Mouse (Mus musculus) stomach, embryonic 16.5 days (tissue): ENCODE data around the gene Zmynd12. TPM values are rescaled to one million over a fixed set of nuclear protein-coding genes. Genes with fewer than 3 reads are reported as not detected.
A peak's percentile ranks its signal among the peaks of the same experiment; 100 is the strongest.

Source experiments
- ATAC-seq: fragments of 200-750 bp; cut with Nextera tagmentation; 2 replicates; pipeline ENCODE4 v1.8.0; 2017; ENCODE audit warnings: moderate number of reproducible peaks, moderate TSS enrichment; ENCODE audit not compliant: insufficient read depth, low FRiP score
- H3K27ac ChIP-seq: fragments of 300-500 bp; sonication (generic); 2 replicates; pipeline ENCODE4 v1.5.1; 2014; ENCODE audit warnings: low read length
- H3K27me3 ChIP-seq: fragments of 300-500 bp; sonication (generic); 2 replicates; pipeline ENCODE4 v1.6.1; 2014; ENCODE audit warnings: low read length, control low read depth, mixed read lengths; ENCODE audit not compliant: control insufficient read depth, insufficient read depth
- H3K36me3 ChIP-seq: fragments of 300-500 bp; sonication (generic); 2 replicates; pipeline ENCODE4 v1.6.1; 2014; ENCODE audit warnings: low read length; ENCODE audit not compliant: control insufficient read depth, insufficient read depth
- H3K4me1 ChIP-seq: fragments of 300-500 bp; sonication (generic); 2 replicates; pipeline ENCODE4 v1.6.1; 2014; ENCODE audit warnings: low read length, control low read depth, mixed read lengths; ENCODE audit not compliant: control insufficient read depth, insufficient read depth
- H3K4me2 ChIP-seq: fragments of 300-500 bp; sonication (generic); 2 replicates; pipeline ENCODE4 v1.6.1; 2014; ENCODE audit warnings: low read depth, low read length, mixed read lengths
- H3K4me3 ChIP-seq: fragments of 300-500 bp; sonication (generic); replicated peaks from 2 replicates; pipeline ENCODE4 v1.5.1; 2014; ENCODE audit warnings: mild to moderate bottlenecking, low read length
- H3K9ac ChIP-seq: fragments of 300-500 bp; sonication (generic); 2 replicates; pipeline ENCODE4 v1.6.1; 2014; ENCODE audit warnings: low read length
- H3K9me3 ChIP-seq: fragments of 300-500 bp; sonication (generic); replicated peaks from 2 replicates; pipeline ENCODE4 v1.6.1; 2016; ENCODE audit warnings: low read length, control low read depth; ENCODE audit not compliant: control insufficient read depth
- WGBS: fragments of 180-500 bp; shearing (Covaris S2); extraction: QIAGEN DNeasy Blood & Tissue Kit; methylation state at CpG from one replicate; pipeline ENCODE4 v1.1.7; 2014; 5-methylcytosine and 5-hydroxymethylcytosine counted together
- polyA plus RNA-seq: library from polyadenylated mRNA; unstranded; fragments of >200 nt; fragmentation: Nextera tagmentation; extraction: Ambion mirVana; gene quantifications from 2 replicates; pipeline ENCODE4 v1.2.1, GENCODE M21; 2015

Zmynd12 gene
- polyA plus RNA-seq, 1 experiment from 2014 or later = 0.21 TPM

DNA sequence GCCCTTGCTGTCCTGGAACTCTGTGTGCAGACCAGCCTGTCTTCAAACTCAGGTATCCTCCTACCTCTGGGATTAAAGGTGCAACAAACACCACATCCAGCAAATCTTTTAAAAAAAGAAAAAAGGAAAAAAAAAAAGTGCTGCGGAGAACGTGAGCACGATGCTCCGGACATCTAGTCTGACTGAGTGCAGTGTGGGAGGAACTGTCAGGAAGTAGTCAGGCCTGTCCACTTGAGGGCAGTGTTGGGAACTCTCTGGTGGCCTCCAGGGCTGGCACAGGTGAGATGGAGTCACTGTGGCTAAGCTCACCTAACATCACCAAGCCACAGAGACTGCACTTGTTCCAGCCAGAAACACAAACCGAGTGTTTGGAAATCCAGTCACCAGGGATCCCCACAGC lies 8.1 kb downstream of the Zmynd12 start:
- peak; percentile 53; the same call in 1 of the 2 replicates for ATAC-seq
- H3K4me2 ChIP-seq = no peak overlapping the region
- WGBS = 27% methylated on average over 5 of the region's 5 CpGs

GRCm38 (mm10) chr4:119437936-119438335 lies 15.3 kb downstream of the Zmynd12 start:
- Histone ChIP-seq H3K4me2 (no peak overlapping the region), H3K4me3 (no peak overlapping the region), H3K9me3 (no peaks in the 10 kb centered on the region), H3K9ac (no peak overlapping the region), H3K27ac (no peak overlapping the region), H3K4me1 (no peaks in the 10 kb centered on the region), H3K36me3 (no peaks in the 10 kb centered on the region), H3K27me3 (no peaks in the 10 kb centered on the region)
- ATAC-seq = no peak
- WGBS = 81% methylated on average over 2 of the region's 2 CpGs

More for the DNA sequence above, 8.1 kb downstream of the Zmynd12 start:
- no peaks in the 10 kb centered on the region for H3K27me3 ChIP-seq
- H3K9me3 ChIP-seq = no peaks in the 10 kb centered on the region
- no peaks in the 10 kb centered on the region for H3K36me3 ChIP-seq
- H3K4me3 ChIP-seq = no peak overlapping the region
- no peak overlapping the region for H3K27ac ChIP-seq
- H3K9ac ChIP-seq = no peak overlapping the region
- H3K4me1 ChIP-seq = no peaks in the 10 kb centered on the region

DNA sequence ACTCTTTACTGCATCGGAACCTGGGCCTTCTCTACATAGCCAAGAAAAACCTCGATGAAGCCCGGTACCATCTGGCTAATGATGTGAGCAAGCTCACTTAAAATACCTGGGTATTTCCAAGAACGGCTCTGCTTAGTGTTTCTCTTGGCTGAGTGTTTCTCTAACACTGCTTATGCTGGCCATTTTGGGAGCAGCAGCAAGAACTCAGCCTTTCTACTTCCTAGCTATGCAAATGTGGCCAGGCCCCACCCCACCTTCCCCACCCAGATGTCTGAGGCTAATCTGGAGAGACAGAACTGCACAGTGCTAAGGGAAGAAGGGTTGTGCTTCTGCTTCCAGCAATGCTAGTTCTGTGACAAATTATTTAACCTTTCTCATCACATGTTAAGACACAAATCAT lies 19.2 kb downstream of the Zmynd12 start:
- H3K27ac ChIP-seq = no peak overlapping the region
- no peak overlapping the region for H3K9ac ChIP-seq
- 85% methylated on average over 4 of the region's 4 CpGs for WGBS
- no peak for ATAC-seq
- no peaks in the 10 kb centered on the region for H3K9me3 ChIP-seq
- H3K4me1 ChIP-seq = no peaks in the 10 kb centered on the region
- no peaks in the 10 kb centered on the region for H3K36me3 ChIP-seq
- H3K4me2 ChIP-seq = no peak overlapping the region
- H3K27me3 ChIP-seq = no peaks in the 10 kb centered on the region
- no peak overlapping the region for H3K4me3 ChIP-seq

GRCm38 (mm10) chr4:119442539-119442938 lies 19.9 kb downstream of the Zmynd12 start:
- Histone ChIP-seq H3K4me3 (no peak overlapping the region), H3K9ac (no peak overlapping the region), H3K4me1 (no peaks in the 10 kb centered on the region), H3K9me3 (no peaks in the 10 kb centered on the region), H3K4me2 (no peak overlapping the region), H3K36me3 (no peaks in the 10 kb centered on the region), H3K27ac (no peak overlapping the region), H3K27me3 (no peaks in the 10 kb centered on the region)
- WGBS = 52% methylated on average over 6 of the region's 6 CpGs
- ATAC-seq = no peak

DNA sequence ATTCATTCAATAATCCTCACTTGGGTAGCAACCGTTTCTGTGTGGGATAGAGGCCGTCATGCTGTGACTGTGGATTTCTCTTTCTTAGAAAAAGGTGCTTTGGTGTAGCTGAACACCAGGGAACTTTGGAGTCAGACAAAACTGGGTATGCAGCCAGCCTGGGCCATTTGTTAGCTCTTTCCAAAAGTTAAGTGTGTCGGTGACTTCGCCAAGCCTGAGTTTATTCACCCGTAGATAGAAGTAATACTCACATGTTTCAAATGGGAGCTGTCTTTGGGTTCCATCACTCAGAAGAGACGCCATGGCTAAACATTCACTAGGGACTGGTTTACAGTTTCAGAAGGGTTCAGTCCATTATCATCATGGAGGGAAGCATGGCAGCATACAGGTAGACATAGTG lies 24.6 kb downstream of the Zmynd12 start:
- ATAC-seq = no peak
- Histone ChIP-seq H3K4me2 (no peak overlapping the region), H3K27me3 (no peaks in the 10 kb centered on the region), H3K4me1 (no peaks in the 10 kb centered on the region), H3K9ac (no peak overlapping the region), H3K4me3 (no peak overlapping the region), H3K36me3 (no peaks in the 10 kb centered on the region), H3K27ac (no peak overlapping the region), H3K9me3 (no peaks in the 10 kb centered on the region)
- 91% methylated on average over 6 of the region's 6 CpGs for WGBS

DNA sequence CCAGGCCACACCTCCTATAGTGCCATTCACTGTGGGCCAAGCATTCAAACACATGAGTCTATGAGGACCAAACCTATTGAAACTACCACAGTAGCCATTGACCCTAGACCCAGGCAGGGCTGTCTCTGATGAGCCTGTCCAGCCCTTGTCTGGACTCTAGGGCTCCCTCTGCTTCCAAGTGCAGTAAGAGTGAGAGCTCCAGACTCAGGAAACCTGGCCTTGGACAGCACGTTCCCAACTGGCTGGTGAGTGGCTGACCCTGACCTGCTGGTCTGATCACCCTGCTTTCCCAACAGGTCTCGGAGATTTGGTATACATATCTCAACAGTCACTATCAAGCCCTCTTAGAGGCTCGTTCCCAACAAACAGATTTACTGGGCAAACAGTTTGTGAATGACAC lies 25.2 kb downstream of the Zmynd12 start:
- no peak overlapping the region for H3K4me3 ChIP-seq
- WGBS = 59% methylated on average over 3 of the region's 3 CpGs
- H3K4me2 ChIP-seq = no peak overlapping the region
- no peaks in the 10 kb centered on the region for H3K4me1 ChIP-seq
- H3K27me3 ChIP-seq = no peaks in the 10 kb centered on the region
- H3K36me3 ChIP-seq = no peaks in the 10 kb centered on the region
- no peak overlapping the region for H3K9ac ChIP-seq
- H3K27ac ChIP-seq = no peak overlapping the region
- no peak for ATAC-seq
- H3K9me3 ChIP-seq = no peaks in the 10 kb centered on the region

DNA sequence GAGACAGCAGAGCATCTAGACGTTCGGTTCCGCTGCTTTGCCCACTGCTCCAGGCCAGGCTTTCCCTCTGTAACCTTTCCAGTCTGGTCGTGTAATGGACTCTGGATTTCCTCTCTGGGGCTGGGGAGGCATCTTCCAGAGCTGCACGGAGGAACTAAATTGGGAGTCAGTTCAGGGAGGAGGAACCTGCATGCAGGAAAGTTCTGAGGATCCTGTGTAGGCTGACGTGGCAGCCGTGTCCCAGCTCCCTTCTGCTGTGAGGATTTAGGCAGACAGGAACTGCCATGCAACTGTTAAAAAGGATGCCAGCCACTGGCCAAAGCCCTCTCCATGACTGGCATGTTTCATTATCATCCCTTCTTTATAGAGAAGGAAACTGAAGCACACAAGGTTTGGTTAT lies 27.8 kb downstream of the Zmynd12 start:
- Histone ChIP-seq H3K27ac (no peak overlapping the region), H3K27me3 (no peaks in the 10 kb centered on the region), H3K4me3 (no peak overlapping the region), H3K9ac (no peak overlapping the region), H3K4me2 (no peak overlapping the region), H3K9me3 (no peaks in the 10 kb centered on the region), H3K4me1 (no peaks in the 10 kb centered on the region), H3K36me3 (no peaks in the 10 kb centered on the region)
- ATAC-seq = no peak
- 67% methylated on average over 7 of the region's 7 CpGs for WGBS

GRCm38 (mm10) chr4:119453128-119453527 lies 30.5 kb downstream of the Zmynd12 start:
- no peak overlapping the region for H3K4me3 ChIP-seq
- no peaks in the 10 kb centered on the region for H3K9me3 ChIP-seq
- no peak overlapping the region for H3K4me2 ChIP-seq
- WGBS = 55% methylated on average over 5 of the region's 5 CpGs
- no peak for ATAC-seq
- H3K27me3 ChIP-seq = no peaks in the 10 kb centered on the region
- no peaks in the 10 kb centered on the region for H3K36me3 ChIP-seq
- no peaks in the 10 kb centered on the region for H3K4me1 ChIP-seq
- H3K9ac ChIP-seq = no peak overlapping the region
- no peak overlapping the region for H3K27ac ChIP-seq

DNA sequence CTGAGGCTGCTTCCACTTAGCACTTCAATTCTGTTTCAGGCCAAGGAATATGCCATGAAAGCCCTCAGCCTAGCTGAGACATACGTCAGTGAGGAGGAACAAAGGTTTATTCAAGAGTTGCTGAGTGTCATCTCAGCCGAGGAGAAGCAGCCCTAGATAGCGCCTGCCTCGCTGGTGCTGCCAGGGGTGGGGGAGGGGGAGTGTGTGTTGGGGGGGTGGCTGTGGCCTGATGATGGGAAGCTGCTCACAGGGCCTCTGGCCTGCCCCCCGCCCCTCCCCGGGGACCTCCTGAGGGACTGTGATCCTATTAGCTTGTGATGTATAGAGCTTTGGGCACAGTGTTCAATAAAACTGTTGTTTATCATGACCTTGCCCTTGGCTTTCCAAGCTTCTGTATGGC lies 30.9 kb downstream of the Zmynd12 start:
- Histone ChIP-seq H3K9ac (no peak overlapping the region), H3K9me3 (no peaks in the 10 kb centered on the region), H3K4me3 (no peak overlapping the region), H3K27ac (no peak overlapping the region), H3K27me3 (no peaks in the 10 kb centered on the region), H3K36me3 (no peaks in the 10 kb centered on the region), H3K4me2 (no peak overlapping the region), H3K4me1 (no peaks in the 10 kb centered on the region)
- 15% methylated on average over 6 of the region's 6 CpGs for WGBS
- ATAC-seq = no peak

GRCm38 (mm10) chr4:119460296-119460695 lies 37.7 kb downstream of the Zmynd12 start:
- WGBS = 61% methylated on average over 5 of the region's 5 CpGs
- Histone ChIP-seq H3K4me3 (no peak overlapping the region), H3K9me3 (no peaks in the 10 kb centered on the region), H3K4me1 (peaks cover 10% of the 10 kb centered on the region), H3K36me3 (no peaks in the 10 kb centered on the region), H3K4me2 (no peak overlapping the region), H3K9ac (no peak overlapping the region), H3K27me3 (no peaks in the 10 kb centered on the region), H3K27ac (no peak overlapping the region)
- no peak for ATAC-seq
